Mouse (Mus musculus): Measurements from ENCODE around the gene Etfrf1. TPM values are rescaled to one million over a fixed set of nuclear protein-coding genes. Genes with fewer than 3 reads are reported as not detected.

The Etfrf1 gene
- total RNA-seq (2014; rRNA removed; ENCODE audit: low replicate concordance) (27.6 and 31.8 TPM in 2 replicates), polyA plus RNA-seq (2015; fragmentation: Nextera tagmentation; extraction: Ambion mirVana) (86.9 and 99.7 TPM in 2 replicates)

GRCm38 (mm10) chr6:145210816-145211338 is at the start of gene Etfrf1, which contains the start of gene Casc1:
Gene Etfrf1 (plus strand): TSS chr6:145211134.
Gene Casc1 (minus strand): TSS chr6:145211005.
- Histone ChIP-seq H3K27ac (ENCODE audit: low read depth) (peak within 1 kb of the TSS; percentile 100), H3K9me3 (replicated peaks; ENCODE audit: control insufficient read depth, low read length) (no peaks in the 10 kb centered on the region), H3K4me1 (ENCODE audit: control insufficient read depth, insufficient read depth) (peaks cover 13% of the 10 kb centered on the region), H3K36me3 (replicated peaks; ENCODE audit: control insufficient read depth, insufficient read depth, low read length) (peaks cover 3% of the 10 kb centered on the region; the same call in 1 of the 2 replicates), H3K4me3 (ENCODE audit: low read depth, low read length) (peak within 1 kb of the TSS; percentile 82), H3K9ac (replicated peaks; ENCODE audit: low read depth, low read length) (peak within 1 kb of the TSS; percentile 95), H3K4me2 (ENCODE audit: low read depth, low read length) (peak within 1 kb of the TSS; percentile 63), H3K27me3 (ENCODE audit: control insufficient read depth, insufficient read depth, low read length) (no peaks in the 10 kb centered on the region)
- DNase-seq (ENCODE audit: low spot score) (peak; percentile 100), ATAC-seq (ENCODE audit: insufficient read depth, low read depth) (peak; percentile 98)
- TF ChIP-seq EP300 (IDR thresholded peaks at IDR 0.05; ENCODE audit: low read depth) (no peak), CTCF (IDR thresholded peaks at IDR 0.05; ENCODE audit: low read depth) (no peak)
- under 1% methylated on average over 35 of the region's 36 CpGs for WGBS

DNA sequence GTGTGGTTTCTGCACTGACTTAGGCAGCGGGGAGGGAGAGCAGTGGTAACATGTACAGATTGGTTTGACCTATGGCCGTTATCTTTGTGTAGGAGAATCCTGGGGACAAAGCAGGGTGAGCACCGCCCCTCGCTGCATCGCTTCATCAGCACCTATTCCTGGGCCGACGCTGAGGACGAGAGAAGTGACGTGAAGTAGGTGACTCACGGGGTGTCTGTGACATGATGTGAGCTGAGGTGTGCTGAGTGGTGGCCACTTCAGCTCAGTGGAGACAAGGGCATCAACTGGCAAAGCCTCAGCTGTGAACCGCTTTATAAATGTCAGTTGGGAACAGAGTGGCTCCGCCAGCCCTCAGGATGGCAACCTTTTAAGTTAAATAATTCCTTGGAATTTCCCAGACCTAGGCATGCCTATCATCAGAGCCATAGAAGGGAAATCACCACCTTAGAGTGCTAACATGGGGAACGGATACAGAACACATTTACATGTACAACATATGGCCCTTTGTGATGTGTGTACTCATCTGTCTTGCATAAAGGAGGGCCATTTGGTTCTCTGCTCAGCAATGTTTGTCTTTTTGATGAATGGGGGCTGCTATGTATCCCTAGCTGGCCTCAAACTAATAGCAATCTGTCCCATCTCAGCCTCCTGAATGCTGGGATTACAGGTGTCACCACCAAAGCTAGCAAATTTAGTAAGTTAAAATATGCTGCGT is 38.9 kb upstream of the Etfrf1 start:
- Histone ChIP-seq H3K4me3 (ENCODE audit: low read depth, low read length) (peak overlapping the region; percentile 1; the same call in 1 of the 2 replicates), H3K4me2 (ENCODE audit: low read depth, low read length) (peak overlapping the region; percentile 45)
- TF ChIP-seq EP300 (IDR thresholded peaks at IDR 0.05; ENCODE audit: low read depth), result no peak
- no peak for TF ChIP-seq CTCF (IDR thresholded peaks at IDR 0.05; ENCODE audit: low read depth)

DNA sequence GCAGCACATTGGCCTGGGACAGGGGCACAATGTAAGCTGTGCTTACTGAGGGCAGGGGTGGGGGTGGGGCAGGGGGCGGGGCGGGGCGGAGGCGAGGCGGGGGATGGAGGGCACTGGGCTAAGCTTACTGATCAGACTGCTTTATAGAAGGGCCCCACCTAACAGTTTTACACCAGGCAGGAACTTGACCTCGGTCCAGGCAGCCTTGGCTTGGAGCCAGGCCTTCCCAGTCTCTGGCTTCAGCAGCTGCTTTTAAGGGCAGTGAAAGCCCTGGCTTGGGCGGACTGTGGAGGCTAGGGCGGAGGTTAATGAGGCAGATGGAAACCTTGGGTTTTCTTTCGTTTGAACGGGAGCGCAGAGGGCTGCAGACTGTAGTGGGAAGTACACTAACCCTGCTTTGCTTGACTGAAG is 37.1 kb upstream of the Etfrf1 start:
- peak overlapping the region; percentile 26; the same call in 1 of the 2 replicates for H3K27ac ChIP-seq (ENCODE audit: low read depth)
- ATAC-seq (ENCODE audit: insufficient read depth, low read depth) (peak; percentile 76), DNase-seq (ENCODE audit: low spot score) (peak; percentile 72)
- peak overlapping the region; percentile 6; the same call in 1 of the 2 replicates for H3K9ac ChIP-seq (replicated peaks; ENCODE audit: low read depth, low read length)
- no peak for TF ChIP-seq EP300 (IDR thresholded peaks at IDR 0.05; ENCODE audit: low read depth)
- TF ChIP-seq CTCF (IDR thresholded peaks at IDR 0.05; ENCODE audit: low read depth), result no peak
- no peak overlapping the region for H3K4me3 ChIP-seq (ENCODE audit: low read depth, low read length)
- no peaks in the 10 kb centered on the region for H3K36me3 ChIP-seq (replicated peaks; ENCODE audit: control insufficient read depth, insufficient read depth, low read length)
- H3K4me1 ChIP-seq (ENCODE audit: control insufficient read depth, insufficient read depth), result peaks cover 20% of the 10 kb centered on the region
- 8% methylated on average over 11 of the region's 11 CpGs for WGBS
- peak overlapping the region; percentile 14 for H3K4me2 ChIP-seq (ENCODE audit: low read depth, low read length)
- H3K27me3 ChIP-seq (ENCODE audit: control insufficient read depth, insufficient read depth, low read length), result peaks cover 7% of the 10 kb centered on the region; the same call in 1 of the 2 replicates
- H3K9me3 ChIP-seq (replicated peaks; ENCODE audit: control insufficient read depth, low read length), result no peaks in the 10 kb centered on the region

More for the DNA sequence above, 38.9 kb upstream of the Etfrf1 start:
- Histone ChIP-seq H3K9ac (replicated peaks; ENCODE audit: low read depth, low read length) (no peak overlapping the region), H3K4me1 (ENCODE audit: control insufficient read depth, insufficient read depth) (peaks cover 20% of the 10 kb centered on the region), H3K27ac (ENCODE audit: low read depth) (no peak overlapping the region), H3K9me3 (replicated peaks; ENCODE audit: control insufficient read depth, low read length) (no peaks in the 10 kb centered on the region), H3K27me3 (ENCODE audit: control insufficient read depth, insufficient read depth, low read length) (peaks cover 7% of the 10 kb centered on the region; the same call in 1 of the 2 replicates), H3K36me3 (replicated peaks; ENCODE audit: control insufficient read depth, insufficient read depth, low read length) (no peaks in the 10 kb centered on the region)
- 46% methylated on average over 14 of the region's 14 CpGs for WGBS
- ATAC-seq (ENCODE audit: insufficient read depth, low read depth), result peak; percentile 72
- peak; percentile 64 for DNase-seq (ENCODE audit: low spot score)

DNA sequence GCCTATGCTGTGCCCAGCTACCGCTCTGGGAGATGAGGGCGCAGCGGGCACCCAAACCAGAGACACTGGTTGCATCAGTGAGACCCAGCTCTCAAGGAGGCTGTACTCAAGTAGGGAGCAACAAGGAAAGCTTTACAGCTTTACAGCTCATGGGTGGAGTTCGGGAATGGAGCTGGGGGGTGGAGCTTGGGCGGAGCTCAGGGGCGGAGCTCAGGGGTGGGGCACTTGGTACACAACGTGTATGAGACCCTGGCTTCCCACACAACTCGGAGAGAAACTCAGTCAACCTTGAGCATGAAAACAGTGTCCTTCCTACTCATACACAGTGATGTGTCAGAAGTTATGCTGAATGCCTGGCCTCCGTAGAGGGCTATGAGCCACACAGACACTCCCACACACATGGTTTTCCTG is 35.4 kb upstream of the Etfrf1 start:
- Histone ChIP-seq H3K9ac (replicated peaks; ENCODE audit: low read depth, low read length) (no peak overlapping the region), H3K4me3 (ENCODE audit: low read depth, low read length) (no peak overlapping the region), H3K27ac (ENCODE audit: low read depth) (no peak overlapping the region), H3K27me3 (ENCODE audit: control insufficient read depth, insufficient read depth, low read length) (peaks cover 7% of the 10 kb centered on the region; the same call in 1 of the 2 replicates), H3K4me2 (ENCODE audit: low read depth, low read length) (no peak overlapping the region), H3K36me3 (replicated peaks; ENCODE audit: control insufficient read depth, insufficient read depth, low read length) (no peaks in the 10 kb centered on the region), H3K4me1 (ENCODE audit: control insufficient read depth, insufficient read depth) (peaks cover 20% of the 10 kb centered on the region), H3K9me3 (replicated peaks; ENCODE audit: control insufficient read depth, low read length) (no peaks in the 10 kb centered on the region)
- 45% methylated on average over 9 of the region's 9 CpGs for WGBS
- no peak for ATAC-seq (ENCODE audit: insufficient read depth, low read depth)
- TF ChIP-seq EP300 (IDR thresholded peaks at IDR 0.05; ENCODE audit: low read depth) (no peak), CTCF (IDR thresholded peaks at IDR 0.05; ENCODE audit: low read depth) (no peak)
- no peak for DNase-seq (ENCODE audit: low spot score)

DNA sequence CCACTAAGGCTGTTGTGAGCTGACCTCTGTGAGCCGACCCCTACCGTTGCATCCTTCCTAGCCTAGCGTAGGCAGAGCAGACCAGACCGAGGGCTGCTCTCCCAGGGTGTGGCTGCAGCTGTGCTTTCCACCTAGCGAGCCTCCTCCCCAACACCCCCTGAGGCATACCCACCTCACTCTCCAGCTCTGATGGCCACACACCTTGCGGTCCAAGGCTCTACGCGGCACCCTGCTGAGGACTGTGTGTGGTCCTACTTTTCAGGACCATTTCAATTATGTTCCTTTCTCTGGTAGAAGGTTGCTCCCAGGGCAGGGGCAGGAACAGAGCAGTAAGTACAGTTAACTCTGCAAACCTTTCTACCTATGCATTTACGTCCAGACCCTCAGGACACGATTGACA is 34.5 kb upstream of the Etfrf1 start:
- 72% methylated on average over 10 of the region's 10 CpGs for WGBS
- ATAC-seq (ENCODE audit: insufficient read depth, low read depth), result no peak
- Histone ChIP-seq H3K4me2 (ENCODE audit: low read depth, low read length) (no peak overlapping the region), H3K9ac (replicated peaks; ENCODE audit: low read depth, low read length) (no peak overlapping the region), H3K27me3 (ENCODE audit: control insufficient read depth, insufficient read depth, low read length) (peaks cover 7% of the 10 kb centered on the region; the same call in 1 of the 2 replicates), H3K4me1 (ENCODE audit: control insufficient read depth, insufficient read depth) (peaks cover 20% of the 10 kb centered on the region), H3K36me3 (replicated peaks; ENCODE audit: control insufficient read depth, insufficient read depth, low read length) (no peaks in the 10 kb centered on the region), H3K27ac (ENCODE audit: low read depth) (no peak overlapping the region), H3K4me3 (ENCODE audit: low read depth, low read length) (no peak overlapping the region), H3K9me3 (replicated peaks; ENCODE audit: control insufficient read depth, low read length) (no peaks in the 10 kb centered on the region)
- DNase-seq (ENCODE audit: low spot score), result no peak
- TF ChIP-seq EP300 (IDR thresholded peaks at IDR 0.05; ENCODE audit: low read depth), result no peak
- TF ChIP-seq CTCF (IDR thresholded peaks at IDR 0.05; ENCODE audit: low read depth), result no peak

Data from heart, postnatal 0 days (tissue).